Mouse (Mus musculus): ENCODE measurements around the gene Nxpe2.

Nxpe2 gene

GRCm38 (mm10) chr9:48298983-48299382 is 54.3 kb downstream of the Nxpe2 start:
- no peak for DNase-seq (ENCODE audit: low read depth, low spot score)

- DNase-seq (ENCODE audit: low read depth, low spot score): no peak
These were observed 58.5 kb downstream of the Nxpe2 start for GRCm38 (mm10) chr9:48294754-48295153.

GRCm38 (mm10) chr9:48290281-48290680 is 63.0 kb downstream of the Nxpe2 start:
- no peak for DNase-seq (ENCODE audit: low read depth, low spot score)

GRCm38 (mm10) chr9:48284221-48284620 is 69.0 kb downstream of the Nxpe2 start:
- DNase-seq (ENCODE audit: low read depth, low spot score): no peak

- DNase-seq (ENCODE audit: low read depth, low spot score): no peak
These were observed 76.4 kb downstream of the Nxpe2 start for GRCm38 (mm10) chr9:48276831-48277230.
